Mouse (Mus musculus): Measurements from ENCODE around the gene Smpd4.

Smpd4 gene

GRCm38 (mm10) chr16:17639081-17639480 is 19.9 kb downstream of the Smpd4 start:
- DNase-seq, result no peak

GRCm38 (mm10) chr16:17639951-17640350 is 20.8 kb downstream of the Smpd4 start:
- DNase-seq, result no peak

GRCm38 (mm10) chr16:17640706-17641105 is 21.6 kb downstream of the Smpd4 start:
- no peak for DNase-seq

GRCm38 (mm10) chr16:17641301-17641700 is 22.1 kb downstream of the Smpd4 start:
- peak; percentile 40 for DNase-seq

DNA sequence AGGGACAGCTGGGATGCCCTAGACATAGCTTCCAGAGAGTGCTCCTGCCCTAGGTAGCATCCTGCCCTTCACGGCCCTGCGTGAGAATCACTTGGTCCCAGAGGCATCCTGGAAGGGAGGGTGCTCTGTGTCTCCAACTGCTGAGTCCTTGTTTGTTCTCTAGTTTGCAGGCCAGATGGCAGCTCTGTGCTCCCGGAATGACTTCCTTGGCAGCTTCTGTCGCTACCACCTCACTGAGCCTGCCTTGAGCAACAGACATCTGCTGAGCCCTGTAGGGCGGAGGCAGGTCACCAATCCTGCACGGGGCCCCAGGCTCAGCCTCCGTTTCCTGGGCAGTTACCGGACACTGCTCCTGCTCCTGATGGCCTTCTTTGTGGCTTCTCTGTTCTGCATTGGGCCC is 23.2 kb downstream of the Smpd4 start:
- DNase-seq, result no peak

- no peak for DNase-seq
Observed at GRCm38 (mm10) chr16:17643437-17643990, 24.4 kb downstream of the Smpd4 start.

DNA sequence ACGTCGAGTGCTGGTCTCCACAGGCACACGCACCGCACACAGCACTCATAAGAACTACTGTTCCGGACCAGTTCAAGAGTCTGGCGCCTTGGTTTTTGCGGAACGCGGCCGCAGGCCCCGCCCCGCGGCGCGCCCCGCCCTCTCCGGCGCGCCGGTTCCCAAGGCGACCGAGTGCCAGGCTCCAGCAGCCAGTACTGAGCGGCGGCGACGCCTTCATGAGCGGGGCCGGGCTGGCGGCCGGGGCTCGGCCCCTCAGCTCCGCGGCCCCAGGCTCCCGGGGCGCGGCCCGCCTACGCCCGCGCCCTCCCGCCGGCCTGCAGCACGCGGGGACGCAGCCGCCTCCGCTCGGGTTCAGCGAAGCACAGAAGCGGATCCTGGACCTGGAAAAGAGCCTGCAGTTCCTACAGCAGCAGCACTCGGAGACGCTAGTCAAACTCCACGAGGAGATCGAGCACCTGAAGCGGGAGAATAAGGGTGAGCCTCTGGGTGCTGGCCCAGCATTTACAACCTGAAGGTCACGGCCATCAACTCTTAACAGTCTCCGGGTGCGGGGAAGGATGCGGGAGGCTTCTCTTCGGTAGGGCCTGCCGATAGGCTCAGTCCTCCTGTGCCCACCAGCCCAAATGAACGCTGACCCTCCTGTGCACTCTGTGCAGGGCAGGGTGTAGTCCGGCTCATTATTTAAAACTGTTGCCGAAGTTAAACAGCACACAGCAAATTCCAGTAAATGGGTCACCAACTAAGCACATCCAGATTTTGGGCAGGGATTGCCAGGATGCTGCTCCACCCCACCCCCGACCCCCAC is 27.4 kb downstream of the Smpd4 start, which contains the start of gene Ccdc74a:
Ccdc74a (plus strand) TSS at position 161 of the 805 bp plus-strand sequence.
- peak; percentile 90 for DNase-seq

DNA sequence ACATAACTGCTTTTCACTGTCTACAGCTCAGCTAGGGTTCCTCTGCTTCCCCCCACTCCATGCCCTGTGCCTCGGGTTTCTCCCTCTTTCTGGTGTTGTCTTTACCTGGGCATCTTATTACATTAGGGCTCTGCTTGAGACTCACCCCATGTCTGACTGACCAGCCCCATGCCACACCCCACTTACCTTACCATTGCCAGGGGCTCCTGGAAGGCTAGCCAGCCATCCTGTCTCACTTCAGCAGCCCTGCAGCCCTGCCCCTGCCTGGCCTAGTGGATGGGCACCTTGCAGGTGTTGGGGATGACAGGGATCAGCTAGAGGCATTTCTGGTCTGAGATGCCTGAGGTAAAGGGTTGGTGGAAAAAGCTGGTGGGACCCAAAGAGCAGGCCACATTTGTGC is 28.0 kb downstream of the Smpd4 start:
- no peak for DNase-seq

- DNase-seq, result no peak
Observed at GRCm38 (mm10) chr16:17647566-17648340, 28.6 kb downstream of the Smpd4 start.

GRCm38 (mm10) chr16:17649925-17650605 is 30.9 kb downstream of the Smpd4 start:
- DNase-seq, result no peak

GRCm38 (mm10) chr16:17650711-17651110 is 31.6 kb downstream of the Smpd4 start:
- no peak for DNase-seq

GRCm38 (mm10) chr16:17652607-17653006 is 33.5 kb downstream of the Smpd4 start:
- no peak for DNase-seq

DNA sequence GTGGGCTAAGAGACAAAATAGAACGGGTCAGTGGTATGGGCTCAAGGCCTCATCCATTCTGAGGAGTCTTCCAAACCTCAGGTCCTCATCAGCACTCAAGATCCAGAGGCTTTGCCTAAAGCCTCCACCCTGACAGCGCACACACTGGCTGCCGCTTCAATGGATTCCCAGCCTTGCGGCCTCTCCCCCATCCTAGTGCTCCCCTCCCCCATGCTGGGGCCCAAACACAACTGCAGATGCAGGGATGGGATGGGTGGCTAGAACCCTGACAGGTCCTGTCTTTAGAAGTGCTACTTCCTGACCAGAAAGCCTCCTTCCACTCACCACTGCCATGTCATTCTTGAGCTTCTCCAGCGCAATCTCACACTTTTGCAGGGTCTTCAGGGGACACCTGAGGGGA is 34.4 kb downstream of the Smpd4 start:
- DNase-seq, result no peak

DNA sequence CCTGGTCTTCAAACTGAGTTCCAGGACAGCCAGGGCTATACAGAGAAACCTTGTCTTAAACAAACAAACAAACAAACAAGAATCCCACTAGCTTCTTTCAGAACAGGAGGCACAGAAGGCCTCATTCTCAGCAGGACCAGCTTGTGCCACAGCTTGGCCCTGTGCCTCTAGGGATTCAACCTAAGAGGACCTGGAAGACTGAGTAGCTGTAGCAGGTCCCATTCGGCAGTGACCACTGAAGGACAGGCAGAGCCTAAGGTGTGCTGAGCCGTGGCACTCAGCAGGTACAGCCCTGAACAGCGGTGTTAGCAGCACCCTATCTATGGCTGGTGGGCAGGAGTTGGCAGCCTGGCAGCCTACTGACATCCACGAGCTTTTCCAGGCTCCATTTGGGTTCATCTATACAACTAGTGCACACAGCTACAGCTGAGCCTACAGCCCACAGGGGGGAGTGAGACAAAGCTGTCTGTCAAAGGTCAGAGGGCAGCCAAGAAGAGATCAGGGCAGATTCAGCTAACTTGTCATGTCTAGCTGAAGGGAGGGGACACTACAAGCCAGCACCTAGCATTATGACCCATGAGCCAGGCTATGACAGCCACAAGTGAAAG is 35.1 kb downstream of the Smpd4 start:
- no peak for DNase-seq

DNA sequence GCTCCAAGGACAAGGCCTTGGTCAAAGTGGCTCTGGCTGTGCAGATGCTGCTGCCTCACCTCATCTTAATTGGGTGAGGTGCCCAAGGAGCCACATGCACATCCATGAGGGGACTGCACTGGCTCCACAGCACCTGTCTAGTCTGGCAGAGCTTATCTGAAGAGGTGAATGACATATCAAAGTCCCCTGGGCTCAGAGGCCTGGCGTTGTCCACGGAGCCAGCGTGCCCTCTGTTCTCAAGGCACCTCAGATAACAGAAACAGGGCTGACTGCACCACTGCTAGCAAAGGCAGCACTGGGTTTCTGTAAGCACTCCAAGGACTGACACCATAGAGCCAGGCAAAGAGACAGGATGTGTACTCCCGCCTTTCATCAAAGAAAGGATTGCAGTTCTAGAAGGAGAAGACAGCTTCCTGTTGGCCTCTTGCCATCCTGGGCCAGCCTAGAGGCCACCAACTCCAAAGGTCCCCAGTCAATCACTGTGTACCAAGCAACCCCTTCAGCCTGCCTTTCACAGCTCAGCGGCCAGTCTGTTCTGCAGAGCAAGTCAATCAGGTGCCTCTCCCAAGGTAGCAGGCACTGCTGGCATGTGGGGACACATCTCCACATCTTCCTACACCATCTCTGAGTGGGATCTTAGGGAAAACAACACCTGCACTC is 37.2 kb downstream of the Smpd4 start:
- DNase-seq, result peak; percentile 35

GRCm38 (mm10) chr16:17665568-17665967 is 46.4 kb downstream of the Smpd4 start:
- DNase-seq, result no peak

- DNase-seq, result no peak
Observed at GRCm38 (mm10) chr16:17669886-17670285, 50.7 kb downstream of the Smpd4 start.
